Mouse (Mus musculus): ENCODE measurements at regions not wholly inside any gene's neighbourhood (a gene's known extent, or its start where the extent isn't known, plus 50 kb on each side); places are given as distances from the start of the nearest gene placed in this dataset.

DNA sequence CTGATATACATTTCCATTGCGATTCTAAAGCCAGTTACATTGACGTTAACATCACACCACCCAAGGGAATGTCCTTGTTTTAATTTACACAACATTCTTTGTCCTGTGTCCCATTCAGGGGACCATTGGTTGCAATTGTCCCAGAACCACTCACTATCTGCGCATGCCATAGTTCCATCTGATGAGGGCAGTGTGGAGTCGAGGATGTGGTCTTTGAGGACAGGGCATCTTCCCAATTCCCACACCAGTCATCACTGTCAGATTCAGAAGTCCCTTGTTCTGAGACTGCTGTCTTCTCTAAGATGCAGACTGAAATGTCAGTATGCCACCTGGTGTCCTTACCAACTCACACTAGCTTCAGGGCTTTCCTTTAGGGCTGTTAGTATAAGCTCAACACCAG, 489.6 kb downstream of the Fam19a5 start:
- DNase-seq = no peak
- intact Hi-C loops (cut with DNase I) = no loop called here

GRCm38 (mm10) chr15:88035486-88035885, 491.4 kb downstream of the Fam19a5 start:
- DNase-seq = no peak
- intact Hi-C loops (cut with DNase I) = no loop called here

DNA sequence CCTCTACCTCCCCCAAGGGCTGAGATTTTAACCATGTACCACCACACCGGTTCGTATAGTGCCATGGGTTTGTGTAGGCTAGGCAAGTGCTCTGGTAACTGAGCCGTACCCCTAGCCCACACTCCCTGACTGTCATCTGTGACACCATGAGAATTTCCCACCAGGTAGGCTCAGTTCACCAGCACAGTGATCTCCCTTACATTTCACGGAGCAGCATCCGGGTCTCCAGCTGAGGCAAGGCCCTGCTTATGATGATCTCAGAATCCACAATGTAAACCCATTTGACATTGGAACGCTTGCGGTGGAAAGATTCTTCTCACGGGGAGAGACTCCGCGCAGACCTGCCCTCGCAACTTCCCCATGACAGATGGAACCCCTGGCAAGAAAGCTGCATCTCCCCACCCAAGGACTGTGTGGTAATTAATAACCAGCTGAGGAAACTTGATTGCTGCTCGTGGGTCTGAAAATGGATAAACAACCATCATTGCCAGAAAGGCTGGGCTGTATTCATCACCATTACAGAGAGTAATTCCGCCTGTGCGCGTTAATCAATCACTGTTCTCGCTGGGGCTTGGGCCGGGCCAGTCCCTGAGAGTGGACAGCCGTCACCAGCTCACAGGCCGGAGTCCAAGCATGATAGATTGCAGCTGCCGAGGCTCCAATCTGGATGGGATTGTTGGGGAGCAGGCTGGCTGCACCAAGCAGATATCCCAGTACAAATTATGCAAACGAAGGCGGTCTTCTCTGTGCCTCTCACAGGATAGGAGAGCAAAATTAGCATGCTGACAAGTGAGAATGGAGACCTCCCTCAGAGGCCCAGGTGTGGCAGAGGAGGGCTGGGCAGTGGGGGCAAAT, 492.3 kb downstream of the Fam19a5 start:
- intact Hi-C loops (cut with DNase I) = no loop called here
- peak; percentile 38 for DNase-seq

GRCm38 (mm10) chr15:88037606-88038005, 493.5 kb downstream of the Fam19a5 start:
- DNase-seq = no peak
- intact Hi-C loops (cut with DNase I) = no loop called here

- intact Hi-C loops (cut with DNase I) = no loop called here
- DNase-seq = no peak
Observed at GRCm38 (mm10) chr15:88042821-88043220, 498.7 kb downstream of the Fam19a5 start.

DNA sequence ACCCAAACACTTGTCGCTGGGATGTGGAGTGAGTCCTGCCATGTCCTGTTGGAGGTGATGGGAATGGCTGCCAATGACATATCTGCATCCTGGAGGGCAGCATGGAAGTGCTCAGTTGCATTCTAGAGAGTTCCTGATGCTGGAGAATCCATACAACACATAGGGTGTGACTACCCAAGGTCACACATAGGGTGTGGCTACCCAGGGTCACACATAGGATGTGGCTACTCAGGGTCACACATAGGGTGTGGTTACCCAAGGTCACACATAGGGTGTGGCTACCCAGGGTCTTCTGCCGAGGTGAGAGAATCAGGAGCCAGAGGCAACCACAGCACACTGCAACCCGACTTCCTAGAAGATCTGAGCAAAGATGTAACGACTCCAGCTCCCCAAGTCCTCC, 514.0 kb downstream of the Fam19a5 start:
- intact Hi-C loops (cut with DNase I) = no loop called here

DNA sequence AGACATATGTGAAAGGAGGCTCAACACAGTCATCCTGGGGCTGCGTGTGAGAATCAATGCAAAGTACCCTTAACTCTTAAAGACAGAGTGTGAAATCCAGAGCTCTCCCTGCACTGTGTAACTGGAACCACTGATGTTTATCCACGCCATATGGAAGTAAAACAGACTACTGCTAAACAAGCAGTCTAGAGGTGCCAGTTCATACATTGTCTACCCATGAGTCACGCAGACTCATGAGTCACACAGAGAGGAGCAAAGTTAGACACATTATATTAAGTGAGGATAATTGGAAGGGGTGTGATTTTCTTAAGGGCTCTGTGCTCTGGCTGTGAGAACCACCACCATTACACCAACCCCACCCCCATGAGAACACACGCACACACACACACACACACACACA, 516.8 kb downstream of the Fam19a5 start:
- intact Hi-C loops (cut with DNase I) = no loop called here
- DNase-seq = no peak

More for the DNA sequence above, 514.0 kb downstream of the Fam19a5 start:
- DNase-seq = no peak

GRCm38 (mm10) chr15:88063041-88063440, 518.9 kb downstream of the Fam19a5 start:
- no peak for DNase-seq
- intact Hi-C loops (cut with DNase I) = no loop called here

GRCm38 (mm10) chr15:88068476-88068875, 524.4 kb downstream of the Fam19a5 start:
- DNase-seq = no peak
- intact Hi-C loops (cut with DNase I) = no loop called here

GRCm38 (mm10) chr15:88072676-88073075, 527.4 kb upstream of the Zdhhc25 start:
- intact Hi-C loops (cut with DNase I) = no loop called here
- DNase-seq = no peak

DNA sequence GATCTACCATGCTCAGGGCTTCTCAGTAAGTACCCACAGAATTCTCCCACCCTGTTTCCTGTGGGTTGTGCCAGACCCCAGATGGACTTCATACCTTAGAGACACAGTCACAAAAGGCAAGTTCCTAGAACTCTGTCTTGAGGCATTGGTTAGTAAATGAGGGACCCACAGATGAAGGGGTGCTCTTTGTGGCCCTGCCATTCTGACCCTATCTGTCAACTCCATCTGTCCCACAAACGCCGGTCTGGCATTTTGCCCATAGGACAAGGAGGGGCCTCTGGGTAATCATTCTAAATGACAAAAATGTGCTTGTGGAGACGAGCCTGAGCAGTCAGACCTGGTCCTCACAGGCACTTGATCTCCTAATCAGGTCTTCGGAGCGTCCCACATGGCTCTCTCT, 516.2 kb upstream of the Zdhhc25 start:
- intact Hi-C loops (cut with DNase I) = no loop called here
- DNase-seq = no peak

GRCm38 (mm10) chr15:88085631-88086030, 514.5 kb upstream of the Zdhhc25 start:
- intact Hi-C loops (cut with DNase I) = no loop called here
- no peak for DNase-seq

GRCm38 (mm10) chr15:88089486-88089885, 510.6 kb upstream of the Zdhhc25 start:
- intact Hi-C loops (cut with DNase I) = no loop called here
- DNase-seq = peak; percentile 50

DNA sequence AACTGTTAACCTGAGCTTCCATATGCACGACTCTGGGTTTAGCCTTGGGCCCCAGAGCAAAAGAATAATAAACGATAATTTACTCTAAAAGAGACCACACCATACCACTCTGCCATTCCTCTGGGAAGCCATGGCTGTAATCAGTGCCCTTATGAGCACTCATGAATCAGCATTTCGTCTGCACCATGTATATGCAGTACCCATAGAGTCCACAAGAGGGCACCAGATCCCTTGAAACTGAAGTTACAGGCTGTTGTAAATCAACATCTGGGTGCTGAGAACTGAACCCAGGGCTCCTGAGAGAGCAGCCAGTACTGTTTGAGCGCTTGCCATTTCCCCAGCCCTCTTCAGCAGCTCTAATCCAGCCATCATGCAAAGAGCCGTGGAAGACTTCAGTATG, 508.7 kb upstream of the Zdhhc25 start:
- DNase-seq = no peak
- intact Hi-C loops (cut with DNase I) = no loop called here

DNA sequence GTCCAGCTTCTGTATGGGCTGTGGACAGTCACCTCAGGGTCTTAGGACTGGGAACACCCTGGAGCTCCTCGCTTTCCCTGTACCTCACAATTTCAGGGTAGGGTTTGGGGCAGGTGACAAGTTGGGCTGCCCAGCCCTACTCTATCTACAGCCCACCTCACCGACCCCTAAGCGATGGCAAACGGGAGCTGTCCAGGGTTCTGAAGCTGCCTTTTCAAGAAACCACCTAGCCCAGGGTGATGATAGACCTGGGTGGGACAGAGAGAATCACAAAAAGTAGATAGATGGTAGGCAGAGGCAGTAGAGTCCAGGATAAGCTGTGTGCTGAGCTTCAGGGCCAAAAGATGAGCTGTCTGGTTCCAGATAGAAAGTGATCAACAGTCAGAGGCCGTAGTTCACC, 479.7 kb upstream of the Zdhhc25 start:
- intact Hi-C loops (cut with DNase I) = no loop called here
- DNase-seq = no peak

DNA sequence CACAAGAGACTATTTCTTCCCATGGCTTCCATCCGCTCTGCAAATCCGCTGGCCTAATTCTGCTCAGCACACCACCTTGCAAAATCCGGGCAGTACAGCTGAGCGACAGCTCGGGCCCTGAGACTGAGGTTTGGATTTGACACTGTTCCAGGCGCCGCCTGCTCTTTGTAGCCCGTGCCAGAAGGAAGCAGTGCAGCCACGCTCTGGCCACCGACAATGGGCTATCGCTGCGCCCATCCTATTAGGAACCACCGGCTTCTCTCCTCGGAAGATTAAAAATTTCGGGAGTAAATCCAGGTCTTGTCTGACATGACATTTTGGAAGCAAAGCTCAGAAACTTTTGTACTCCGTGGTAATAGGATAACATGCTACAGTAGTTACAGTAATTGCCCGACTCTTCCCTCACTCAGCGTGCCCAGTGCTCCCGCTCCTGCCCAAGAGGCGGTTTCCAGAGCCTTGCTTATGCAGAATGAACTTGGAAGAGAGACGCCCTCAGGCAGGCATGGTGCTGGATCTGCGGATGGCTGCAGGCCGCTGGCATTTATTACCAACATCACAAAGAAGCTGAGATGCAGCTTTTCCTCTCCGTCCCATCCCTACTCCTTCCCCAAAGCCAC, 476.1 kb upstream of the Zdhhc25 start:
- intact Hi-C loops (cut with DNase I) = no loop called here
- peak; percentile 92 for DNase-seq

DNA sequence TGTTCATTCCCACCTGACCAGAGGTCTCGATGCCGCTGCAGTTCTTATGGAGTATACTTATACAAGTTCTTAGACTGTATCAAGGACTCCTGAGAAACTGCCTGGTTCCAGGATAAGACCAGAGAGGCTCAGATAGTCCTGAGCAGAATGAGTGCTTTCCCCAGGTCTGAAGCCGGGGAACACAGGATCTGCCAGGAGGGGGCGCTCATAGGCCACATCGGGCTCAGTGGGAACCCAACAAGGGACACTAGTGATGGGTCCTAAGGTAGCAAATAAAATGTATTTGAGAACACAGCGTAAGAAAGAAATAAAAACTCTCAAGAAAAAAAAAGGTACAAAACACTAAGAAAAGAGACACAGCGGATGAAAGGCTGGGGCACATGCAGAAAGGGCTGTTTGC, 454.0 kb upstream of the Zdhhc25 start:
- intact Hi-C loops (cut with DNase I) = loop anchor here (2.0 kb wide), 1 partner anchor 103 kb away; no protein-coding TSS in a partner anchor
- peak; percentile 83 for DNase-seq

DNA sequence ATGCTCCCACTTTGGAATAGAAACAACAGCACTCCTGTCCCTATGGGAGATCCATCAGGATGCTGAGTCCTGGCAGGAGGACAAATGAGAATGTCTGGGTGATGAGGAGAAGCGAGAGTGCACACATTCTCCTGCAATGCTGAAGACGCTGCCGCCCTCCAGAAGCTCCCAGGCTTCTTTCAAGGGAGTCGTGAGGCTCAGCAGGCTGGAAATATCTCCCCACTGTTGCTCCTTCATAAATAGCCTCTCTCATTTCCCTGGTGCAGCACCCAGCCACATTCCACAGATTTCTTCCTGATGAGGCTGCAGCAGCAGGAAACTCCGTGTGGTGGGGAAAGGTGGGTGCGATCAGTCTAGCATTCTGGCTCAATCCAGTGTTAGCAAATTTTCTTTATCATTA, 448.9 kb upstream of the Zdhhc25 start:
- no peak for DNase-seq
- intact Hi-C loops (cut with DNase I) = no loop called here

DNA sequence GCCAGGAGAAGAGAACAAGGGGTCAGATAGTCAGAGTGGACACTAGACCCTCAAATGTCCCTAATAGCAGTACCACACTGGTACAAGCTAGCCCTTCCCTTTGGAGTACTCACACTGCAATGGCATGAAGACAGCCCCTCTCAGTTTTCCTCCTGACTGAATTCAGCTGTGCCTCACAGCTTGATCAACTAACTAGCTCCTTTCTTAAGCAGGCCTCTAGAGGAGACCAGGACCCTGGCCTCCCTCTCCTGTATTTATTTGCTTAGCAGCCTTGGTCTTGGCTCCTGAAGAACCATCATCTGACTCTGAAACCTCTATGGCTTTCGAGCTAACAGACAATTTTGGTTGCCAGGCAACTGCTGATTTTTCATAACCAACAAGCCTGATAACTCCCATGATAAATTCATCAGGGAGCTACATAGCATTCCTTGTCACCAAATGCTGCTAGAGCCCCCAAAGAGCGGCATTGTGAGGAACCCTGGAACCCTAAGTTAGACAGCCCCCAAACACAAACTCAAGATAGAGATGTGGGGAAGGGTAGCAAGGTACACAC, 440.4 kb upstream of the Zdhhc25 start:
- DNase-seq = no peak
- intact Hi-C loops (cut with DNase I) = no loop called here

DNA sequence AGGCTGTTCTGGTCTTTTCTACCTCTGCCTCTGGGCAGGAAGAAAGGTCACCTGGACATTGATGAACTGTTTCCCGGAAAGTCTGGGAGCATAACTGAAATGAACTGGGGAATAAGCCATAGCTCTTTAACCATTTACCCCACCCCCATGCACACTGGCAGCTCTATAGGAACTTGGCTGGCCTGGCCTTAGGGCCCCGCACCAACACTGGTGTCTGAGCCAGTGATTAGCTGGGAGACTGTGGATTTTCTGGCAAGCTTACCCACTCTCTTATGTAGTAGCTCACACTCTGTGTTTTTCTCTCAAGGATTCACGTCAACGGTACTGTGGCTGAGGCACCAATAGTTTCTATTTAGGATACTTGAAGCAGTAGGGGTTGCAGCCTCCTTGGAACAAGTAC, 439.8 kb upstream of the Zdhhc25 start:
- DNase-seq = peak; percentile 21
- intact Hi-C loops (cut with DNase I) = no loop called here

DNA sequence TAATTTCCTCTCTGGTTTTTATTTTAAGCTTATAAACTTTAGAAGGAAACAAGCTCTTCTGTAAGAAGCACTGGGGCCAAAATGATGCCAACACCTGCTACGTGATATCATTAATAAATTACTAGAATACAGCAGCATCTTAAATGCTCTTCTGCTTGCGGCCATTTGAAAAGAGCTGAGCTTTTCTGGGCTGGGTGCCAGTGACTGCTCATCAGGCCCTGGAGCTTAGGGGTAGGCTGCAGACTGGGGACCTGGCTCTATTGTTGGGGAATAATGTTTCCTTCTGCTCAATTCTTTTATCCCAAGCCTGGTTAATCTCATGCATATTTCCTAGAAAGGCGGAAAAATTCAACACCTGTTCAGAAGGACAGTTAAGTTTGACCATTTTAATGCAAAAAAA, 436.7 kb upstream of the Zdhhc25 start:
- intact Hi-C loops (cut with DNase I) = no loop called here
- DNase-seq = peak; percentile 75

DNA sequence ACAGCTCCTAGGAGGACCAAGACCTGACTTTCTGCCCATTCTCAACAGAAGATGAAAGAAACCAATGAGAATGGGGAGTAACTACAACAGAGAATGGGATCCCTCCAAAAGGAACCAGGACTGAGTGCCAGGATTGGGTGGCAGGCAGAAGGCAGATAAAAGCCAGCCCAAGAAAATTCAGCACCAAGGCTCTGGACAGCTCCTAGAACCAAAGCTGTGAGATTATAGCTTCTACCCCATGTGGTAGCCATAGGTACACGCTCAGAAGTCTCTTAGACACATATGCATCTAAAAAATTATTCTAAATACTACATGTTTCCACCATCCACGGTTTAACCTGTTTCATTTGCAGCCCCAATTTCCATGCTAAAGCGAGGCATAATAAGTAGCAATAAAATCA, 425.8 kb upstream of the Zdhhc25 start:
- DNase-seq = peak; percentile 12
- intact Hi-C loops (cut with DNase I) = no loop called here
